In genomic region chr14:87300838-87301237, GRCm38 (mm10) we compare ENCODE assay signal across 9 mouse cellular contexts.
"Had no signal": no experiment of that assay in that cellular context is flagged by ENCODE, and none has a peak within 500 bp of the region (broad histone marks: within the 10 kb centered on the region; RNA-seq: fewer than 3 reads in every experiment).

No protein-coding gene starts in this region.

- ATAC-seq: midbrain, embryonic 16.5 days had no signal

- H3K9me3 ChIP-seq: limb, embryonic 13.5 days had no signal

- H3K9ac ChIP-seq: limb, embryonic 13.5 days; liver, embryonic 14.5 days had no signal

- H3K4me3 ChIP-seq: limb, embryonic 13.5 days had no signal

- H3K27ac ChIP-seq: limb, embryonic 13.5 days; liver, embryonic 14.5 days had no signal

- H3K4me2 ChIP-seq: limb, embryonic 13.5 days had no signal

- H3K36me3 ChIP-seq: limb, embryonic 13.5 days had no signal

- DNase-seq: kidney, adult 11 months; kidney, postnatal 10 days; left cerebral cortex, postnatal 4 days; lung, adult 18-20 months; lung, postnatal 36 days; right cerebral cortex, postnatal 14 days had no signal
